Mouse (Mus musculus) cerebellum, adult 8-10 months (tissue): ENCODE data around the gene Kif1c.

ENCODE experiments used
- DNase-seq: peaks from one replicate; pipeline ENCODE4 v3.0.0; 2022

Gene Kif1c

DNA sequence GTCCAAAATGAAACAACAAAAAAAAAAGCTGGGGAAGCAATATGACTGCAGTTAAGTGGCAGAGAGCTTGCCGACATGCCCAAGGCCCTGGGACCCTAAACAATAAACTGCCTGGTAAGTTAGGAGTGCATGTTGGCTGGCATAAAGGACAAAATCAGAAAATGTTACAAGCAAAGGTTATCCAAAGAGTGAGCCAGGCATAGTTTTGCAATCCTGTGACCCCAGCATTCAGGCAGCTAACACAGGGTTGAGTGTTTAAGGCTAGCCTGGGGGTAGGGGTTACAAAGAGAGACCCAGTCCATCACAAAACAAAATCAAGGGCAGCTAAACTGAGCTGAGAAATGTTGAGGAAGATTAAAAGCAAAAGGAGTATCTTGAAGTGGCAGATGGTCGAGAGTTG lies 1.3 kb upstream of the Kif1c start:
- DNase-seq: no peak

- DNase-seq: peak; percentile 67
These were observed 265 bp downstream of the Kif1c start for GRCm38 (mm10) chr11:70700613-70701012.

GRCm38 (mm10) chr11:70701221-70701955 lies 1.0 kb downstream of the Kif1c start:
- DNase-seq: no peak

GRCm38 (mm10) chr11:70701984-70702733 lies 1.8 kb downstream of the Kif1c start:
- DNase-seq: no peak

DNA sequence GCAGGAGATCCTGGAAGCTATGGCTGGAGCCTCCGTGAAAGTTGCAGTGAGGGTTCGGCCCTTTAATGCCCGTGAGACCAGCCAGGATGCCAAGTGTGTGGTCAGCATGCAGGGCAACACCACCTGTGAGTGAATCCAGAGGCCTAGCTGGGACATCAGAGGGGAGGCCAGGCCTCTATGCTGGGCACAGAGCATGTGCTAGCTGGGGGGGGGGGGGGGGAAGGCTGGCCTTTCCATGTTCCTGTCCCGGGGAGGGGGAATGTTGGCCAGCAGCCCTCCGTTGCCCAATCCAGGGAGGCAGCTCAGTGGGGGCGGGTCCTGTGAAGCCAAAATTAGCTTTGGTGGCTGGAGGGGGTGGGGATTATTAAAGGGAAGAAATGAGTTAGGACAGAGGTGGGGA lies 2.4 kb downstream of the Kif1c start:
- DNase-seq: no peak

GRCm38 (mm10) chr11:70706127-70706526 lies 5.8 kb downstream of the Kif1c start:
- DNase-seq: no peak

- DNase-seq: no peak
These were observed 10.7 kb downstream of the Kif1c start for GRCm38 (mm10) chr11:70711026-70711425.

GRCm38 (mm10) chr11:70713222-70713621 lies 12.9 kb downstream of the Kif1c start:
- no peak for DNase-seq

GRCm38 (mm10) chr11:70715832-70716231 lies 15.5 kb downstream of the Kif1c start:
- no peak for DNase-seq

DNA sequence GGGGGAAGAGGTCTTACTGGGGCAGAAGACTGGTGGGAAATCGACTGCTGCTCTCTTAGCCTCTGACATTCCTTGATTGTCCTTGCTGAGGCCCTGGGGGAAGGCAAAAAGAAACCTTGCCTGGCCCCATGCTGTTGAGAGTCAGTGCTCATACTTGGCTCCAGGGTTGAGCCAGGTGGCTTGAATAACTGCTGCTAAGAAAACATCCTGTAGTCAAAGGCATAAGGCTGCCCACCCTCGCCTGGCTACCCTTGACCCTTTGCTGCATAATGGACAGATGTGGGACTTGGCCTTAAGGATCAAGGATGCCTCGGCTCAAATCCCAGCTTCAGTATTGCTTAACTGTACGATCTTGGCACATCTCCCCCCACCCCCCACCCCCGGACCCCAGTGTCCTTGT lies 18.1 kb downstream of the Kif1c start:
- DNase-seq: no peak

- DNase-seq: no peak
These were observed 20.2 kb downstream of the Kif1c start for GRCm38 (mm10) chr11:70720567-70720966.

GRCm38 (mm10) chr11:70721072-70721471 lies 20.7 kb downstream of the Kif1c start:
- no peak for DNase-seq

GRCm38 (mm10) chr11:70724706-70725105 lies 24.4 kb downstream of the Kif1c start:
- DNase-seq: no peak

GRCm38 (mm10) chr11:70726585-70726984 lies 26.2 kb downstream of the Kif1c start:
- DNase-seq: no peak

GRCm38 (mm10) chr11:70727385-70727784 lies 27.0 kb downstream of the Kif1c start:
- no peak for DNase-seq

DNA sequence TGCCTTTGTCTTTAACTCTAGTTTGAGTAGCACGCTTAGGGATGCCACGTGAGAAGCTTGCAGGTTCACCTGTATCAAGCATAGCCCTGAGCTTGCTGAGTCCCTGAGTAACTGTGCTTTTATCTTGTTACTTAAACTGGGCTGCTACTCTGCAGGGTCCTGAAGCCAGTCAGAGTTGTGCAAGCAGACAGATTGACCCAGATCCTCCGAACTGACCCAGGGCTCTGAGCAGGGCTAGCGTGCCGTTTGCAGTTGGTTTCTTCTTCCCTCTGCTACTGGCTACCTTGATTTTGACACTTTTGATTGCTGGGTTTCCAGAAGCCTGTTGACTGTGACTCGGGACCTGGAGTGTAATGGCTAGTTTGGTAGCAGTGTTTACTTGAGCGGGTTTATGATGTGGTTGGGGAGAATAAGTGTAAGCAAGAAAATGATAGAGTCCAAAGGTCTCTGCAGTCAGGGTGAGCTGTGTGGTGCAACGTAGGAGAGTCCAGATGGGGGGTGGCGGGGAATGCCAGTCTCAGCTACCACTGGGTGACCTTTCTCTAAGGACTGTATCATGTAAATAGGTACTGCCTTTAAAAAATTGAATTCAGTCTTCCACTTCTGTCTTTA lies 30.2 kb downstream of the Kif1c start:
- no peak for DNase-seq

- DNase-seq: no peak
These were observed 30.8 kb downstream of the Kif1c start for GRCm38 (mm10) chr11:70731178-70731577.

- no peak for DNase-seq
These were observed 32.9 kb downstream of the Kif1c start for GRCm38 (mm10) chr11:70733256-70733655.

- DNase-seq: no peak
These were observed 37.4 kb downstream of the Kif1c start for GRCm38 (mm10) chr11:70737749-70738148.

DNA sequence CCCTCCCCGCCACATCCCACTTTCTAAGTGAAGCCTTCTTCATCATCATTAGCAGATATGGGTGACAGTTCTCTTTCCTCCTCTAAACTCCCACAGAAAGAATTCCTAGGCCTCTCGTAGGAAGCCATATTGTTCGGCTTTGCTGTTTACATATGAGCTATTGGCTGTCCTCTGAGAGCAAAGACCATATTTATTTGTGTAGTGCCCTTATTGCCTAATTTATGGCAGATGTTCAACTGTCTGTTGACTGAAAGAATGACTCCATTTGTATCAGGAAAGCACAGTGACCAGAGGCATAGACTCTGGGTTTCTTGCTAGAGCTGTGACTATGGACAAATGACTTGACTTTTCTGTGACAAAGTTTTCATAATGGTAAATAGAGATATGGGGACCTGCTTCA lies 41.3 kb downstream of the Kif1c start:
- DNase-seq: no peak

DNA sequence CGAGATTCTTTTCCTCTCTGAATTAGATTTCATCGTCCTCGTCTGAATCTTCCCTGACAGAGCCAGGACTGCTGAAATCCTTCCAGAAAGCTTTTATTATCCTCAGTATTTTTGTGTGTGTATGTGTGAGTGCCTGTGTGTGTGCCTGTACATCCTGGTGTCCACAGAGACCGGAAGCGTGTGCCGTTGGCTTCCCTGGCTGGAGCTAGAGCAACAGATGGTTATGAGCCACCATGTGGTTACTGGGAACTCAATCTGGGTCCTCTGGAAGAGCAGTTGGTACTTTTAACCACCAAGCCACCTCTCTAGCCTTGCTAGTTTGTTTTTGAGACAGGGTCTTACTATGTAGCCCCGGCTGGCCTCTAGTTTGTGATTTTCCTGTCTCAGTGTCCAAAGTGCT lies 41.8 kb downstream of the Kif1c start:
- DNase-seq: no peak

DNA sequence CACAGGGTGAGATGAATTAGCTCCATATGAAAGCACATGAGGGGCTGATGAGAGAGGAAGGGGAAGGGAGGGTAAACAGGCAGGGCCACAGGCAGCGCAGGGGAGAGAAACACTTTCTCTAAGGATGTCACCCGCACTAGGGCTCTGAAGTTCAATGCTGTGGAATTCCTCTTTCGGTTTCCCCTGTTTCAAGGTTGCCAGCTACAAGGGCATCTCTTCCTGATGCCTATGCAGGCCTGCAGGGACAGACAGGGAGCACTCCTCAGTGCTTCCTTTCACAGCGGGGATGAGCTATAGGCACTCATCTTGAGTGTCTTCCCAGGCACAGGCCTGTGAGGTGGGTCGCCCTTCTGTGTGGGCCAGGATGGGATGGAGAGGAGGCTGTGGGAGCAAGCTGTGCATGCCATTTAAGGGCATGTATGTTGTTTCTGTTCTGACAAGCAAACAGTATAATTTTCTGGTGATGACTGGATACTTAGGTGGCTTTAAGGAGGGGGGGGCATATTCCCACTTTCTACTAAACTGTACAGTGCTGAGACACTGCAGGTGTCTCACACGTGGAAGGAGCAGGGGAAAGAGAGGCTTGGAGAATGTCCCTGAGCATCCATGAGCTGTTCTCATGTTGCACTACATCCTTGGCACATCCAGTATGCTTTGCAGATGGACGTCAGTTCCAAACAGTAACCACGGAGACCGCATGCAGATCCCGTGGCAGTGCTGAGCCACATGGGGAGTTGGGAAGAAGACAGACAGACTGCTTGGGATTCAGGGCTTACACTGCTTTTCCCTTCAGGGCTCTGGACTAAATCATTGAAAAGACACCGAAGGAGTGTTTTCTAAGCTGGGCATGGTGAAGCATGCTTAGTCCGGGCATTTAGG lies 42.5 kb downstream of the Kif1c start:
- no peak for DNase-seq

DNA sequence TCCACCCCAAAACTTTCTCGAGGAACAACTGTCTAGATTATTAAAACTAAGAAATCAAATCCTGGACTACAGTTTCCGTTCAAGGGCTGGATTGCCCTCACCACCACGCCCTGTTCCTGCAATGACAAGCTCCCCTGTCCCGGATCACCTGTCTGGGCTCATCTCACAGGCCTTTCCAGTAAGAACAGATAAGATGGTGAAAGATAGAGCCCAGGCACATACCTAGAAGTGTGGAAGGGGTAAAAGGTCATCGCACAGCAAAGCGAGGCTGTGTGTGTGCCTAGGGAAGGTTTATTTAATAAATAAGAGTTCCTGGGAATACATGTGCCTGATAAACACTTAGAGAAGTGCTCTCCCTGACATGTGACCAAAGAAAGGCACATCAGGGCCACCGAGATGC lies 45.3 kb downstream of the Kif1c start:
- DNase-seq: no peak
